Mouse (Mus musculus): ENCODE data around the gene Serac1. TPM values are rescaled to one million over a fixed set of nuclear protein-coding genes. Genes with fewer than 3 reads are reported as not detected.

Gene Serac1
- polyA plus RNA-seq, 1 experiment from 2014 or later, result 0.73 TPM

- H3K9ac ChIP-seq (replicated peaks), result no peak overlapping the region
- no peak overlapping the region for H3K27ac ChIP-seq (ENCODE audit: low read depth)
- H3K4me3 ChIP-seq (ENCODE audit: low read depth, low read length), result no peak overlapping the region
- no peak for TF ChIP-seq CTCF (IDR thresholded peaks at IDR 0.05; ENCODE audit: low read depth)
- TF ChIP-seq EP300 (IDR thresholded peaks at IDR 0.05; ENCODE audit: low read depth), result no peak
- no peaks in the 10 kb centered on the region for H3K4me1 ChIP-seq (ENCODE audit: insufficient read depth)
- no peaks in the 10 kb centered on the region for H3K9me3 ChIP-seq (ENCODE audit: low read length)
- H3K36me3 ChIP-seq (replicated peaks; ENCODE audit: insufficient read depth, low read length), result peaks cover 5% of the 10 kb centered on the region; the same call in 1 of the 2 replicates
- H3K4me2 ChIP-seq (ENCODE audit: low read depth, low read length), result no peak overlapping the region
- DNase-seq (no peak), ATAC-seq (no peak)
- no peaks in the 10 kb centered on the region for H3K27me3 ChIP-seq (ENCODE audit: insufficient read depth, low read length)
- WGBS (ENCODE audit: insufficient replicate concordance), result 84% methylated on average over 8 of the region's 8 CpGs
These were observed 16.7 kb downstream of the Serac1 start for GRCm38 (mm10) chr17:6062793-6063192.

- 17% methylated on average over 5 of the region's 5 CpGs for WGBS (ENCODE audit: insufficient replicate concordance)
- H3K4me3 ChIP-seq (ENCODE audit: low read depth, low read length), result no peak overlapping the region
- H3K27me3 ChIP-seq (ENCODE audit: insufficient read depth, low read length), result no peaks in the 10 kb centered on the region
- no peak overlapping the region for H3K27ac ChIP-seq (ENCODE audit: low read depth)
- H3K36me3 ChIP-seq (replicated peaks; ENCODE audit: insufficient read depth, low read length), result peaks cover 8% of the 10 kb centered on the region; the same call in 1 of the 2 replicates
- ATAC-seq (no peak), DNase-seq (peak; percentile 72)
- TF ChIP-seq CTCF (IDR thresholded peaks at IDR 0.05; ENCODE audit: low read depth), result peak; percentile 66
- no peak for TF ChIP-seq EP300 (IDR thresholded peaks at IDR 0.05; ENCODE audit: low read depth)
- H3K9me3 ChIP-seq (ENCODE audit: low read length), result no peaks in the 10 kb centered on the region
- no peaks in the 10 kb centered on the region for H3K4me1 ChIP-seq (ENCODE audit: insufficient read depth)
- no peak overlapping the region for H3K4me2 ChIP-seq (ENCODE audit: low read depth, low read length)
- no peak overlapping the region for H3K9ac ChIP-seq (replicated peaks)
These were observed 24.6 kb downstream of the Serac1 start for GRCm38 (mm10) chr17:6054934-6055355.

- no peak for DNase-seq
- no peak for ATAC-seq
- H3K9me3 ChIP-seq (ENCODE audit: low read length), result no peaks in the 10 kb centered on the region
- no peak overlapping the region for H3K9ac ChIP-seq (replicated peaks)
- H3K27ac ChIP-seq (ENCODE audit: low read depth), result no peak overlapping the region
- H3K4me1 ChIP-seq (ENCODE audit: insufficient read depth), result no peaks in the 10 kb centered on the region
- no peak for TF ChIP-seq CTCF (IDR thresholded peaks at IDR 0.05; ENCODE audit: low read depth)
- no peak for TF ChIP-seq EP300 (IDR thresholded peaks at IDR 0.05; ENCODE audit: low read depth)
- WGBS (ENCODE audit: insufficient replicate concordance), result 87% methylated on average over 4 of the region's 4 CpGs
- no peak overlapping the region for H3K4me3 ChIP-seq (ENCODE audit: low read depth, low read length)
- no peak overlapping the region for H3K4me2 ChIP-seq (ENCODE audit: low read depth, low read length)
- peaks cover 11% of the 10 kb centered on the region; the same call in 1 of the 2 replicates for H3K36me3 ChIP-seq (replicated peaks; ENCODE audit: insufficient read depth, low read length)
- H3K27me3 ChIP-seq (ENCODE audit: insufficient read depth, low read length), result no peaks in the 10 kb centered on the region
These were observed 26.7 kb downstream of the Serac1 start for GRCm38 (mm10) chr17:6052801-6053200.

GRCm38 (mm10) chr17:6037507-6037906 is 42.0 kb downstream of the Serac1 start:
- H3K27me3 ChIP-seq (ENCODE audit: insufficient read depth, low read length), result no peaks in the 10 kb centered on the region
- TF ChIP-seq CTCF (IDR thresholded peaks at IDR 0.05; ENCODE audit: low read depth) (no peak), EP300 (IDR thresholded peaks at IDR 0.05; ENCODE audit: low read depth) (no peak)
- peaks cover 2% of the 10 kb centered on the region; the same call in 1 of the 2 replicates for H3K4me1 ChIP-seq (ENCODE audit: insufficient read depth)
- no peak overlapping the region for H3K4me3 ChIP-seq (ENCODE audit: low read depth, low read length)
- no peaks in the 10 kb centered on the region for H3K36me3 ChIP-seq (replicated peaks; ENCODE audit: insufficient read depth, low read length)
- no peak overlapping the region for H3K4me2 ChIP-seq (ENCODE audit: low read depth, low read length)
- no peak overlapping the region for H3K27ac ChIP-seq (ENCODE audit: low read depth)
- ATAC-seq (no peak), DNase-seq (no peak)
- no peaks in the 10 kb centered on the region for H3K9me3 ChIP-seq (ENCODE audit: low read length)
- H3K9ac ChIP-seq (replicated peaks), result no peak overlapping the region
- 83% methylated on average over 10 of the region's 10 CpGs for WGBS (ENCODE audit: insufficient replicate concordance)

- 75% methylated on average over 11 of the region's 11 CpGs for WGBS (ENCODE audit: insufficient replicate concordance)
- no peaks in the 10 kb centered on the region for H3K36me3 ChIP-seq (replicated peaks; ENCODE audit: insufficient read depth, low read length)
- no peak overlapping the region for H3K4me2 ChIP-seq (ENCODE audit: low read depth, low read length)
- ATAC-seq (no peak), DNase-seq (no peak)
- H3K9ac ChIP-seq (replicated peaks), result no peak overlapping the region
- H3K27ac ChIP-seq (ENCODE audit: low read depth), result no peak overlapping the region
- H3K4me1 ChIP-seq (ENCODE audit: insufficient read depth), result peaks cover 2% of the 10 kb centered on the region; the same call in 1 of the 2 replicates
- H3K27me3 ChIP-seq (ENCODE audit: insufficient read depth, low read length), result no peaks in the 10 kb centered on the region
- TF ChIP-seq CTCF (IDR thresholded peaks at IDR 0.05; ENCODE audit: low read depth) (no peak), EP300 (IDR thresholded peaks at IDR 0.05; ENCODE audit: low read depth) (no peak)
- H3K9me3 ChIP-seq (ENCODE audit: low read length), result no peaks in the 10 kb centered on the region
- no peak overlapping the region for H3K4me3 ChIP-seq (ENCODE audit: low read depth, low read length)
These were observed 42.7 kb downstream of the Serac1 start for GRCm38 (mm10) chr17:6036872-6037271.

GRCm38 (mm10) chr17:6036458-6036857 is 43.1 kb downstream of the Serac1 start:
- Histone ChIP-seq H3K9me3 (ENCODE audit: low read length) (no peaks in the 10 kb centered on the region), H3K36me3 (replicated peaks; ENCODE audit: insufficient read depth, low read length) (no peaks in the 10 kb centered on the region), H3K4me1 (ENCODE audit: insufficient read depth) (peaks cover 2% of the 10 kb centered on the region; the same call in 1 of the 2 replicates), H3K27me3 (ENCODE audit: insufficient read depth, low read length) (no peaks in the 10 kb centered on the region), H3K27ac (ENCODE audit: low read depth) (no peak overlapping the region), H3K4me3 (ENCODE audit: low read depth, low read length) (no peak overlapping the region), H3K9ac (replicated peaks) (no peak overlapping the region), H3K4me2 (ENCODE audit: low read depth, low read length) (no peak overlapping the region)
- no peak for DNase-seq
- 75% methylated on average over 8 of the region's 8 CpGs for WGBS (ENCODE audit: insufficient replicate concordance)
- TF ChIP-seq CTCF (IDR thresholded peaks at IDR 0.05; ENCODE audit: low read depth) (no peak), EP300 (IDR thresholded peaks at IDR 0.05; ENCODE audit: low read depth) (no peak)
- ATAC-seq, result peak; percentile 41

GRCm38 (mm10) chr17:6035661-6036060 is 43.9 kb downstream of the Serac1 start:
- 66% methylated on average over 8 of the region's 8 CpGs for WGBS (ENCODE audit: insufficient replicate concordance)

More at GRCm38 (mm10) chr17:6035661-6036060, 43.9 kb downstream of the Serac1 start:
- Histone ChIP-seq H3K9ac (replicated peaks) (no peak overlapping the region), H3K27ac (ENCODE audit: low read depth) (no peak overlapping the region), H3K27me3 (ENCODE audit: insufficient read depth, low read length) (no peaks in the 10 kb centered on the region), H3K36me3 (replicated peaks; ENCODE audit: insufficient read depth, low read length) (no peaks in the 10 kb centered on the region), H3K9me3 (ENCODE audit: low read length) (no peaks in the 10 kb centered on the region), H3K4me1 (ENCODE audit: insufficient read depth) (peaks cover 2% of the 10 kb centered on the region; the same call in 1 of the 2 replicates), H3K4me2 (ENCODE audit: low read depth, low read length) (no peak overlapping the region), H3K4me3 (ENCODE audit: low read depth, low read length) (no peak overlapping the region)
- TF ChIP-seq EP300 (IDR thresholded peaks at IDR 0.05; ENCODE audit: low read depth) (no peak), CTCF (IDR thresholded peaks at IDR 0.05; ENCODE audit: low read depth) (no peak)
- no peak for DNase-seq
- no peak for ATAC-seq
